11 mouse cellular contexts compared by ENCODE assay signal in the genomic region with DNA sequence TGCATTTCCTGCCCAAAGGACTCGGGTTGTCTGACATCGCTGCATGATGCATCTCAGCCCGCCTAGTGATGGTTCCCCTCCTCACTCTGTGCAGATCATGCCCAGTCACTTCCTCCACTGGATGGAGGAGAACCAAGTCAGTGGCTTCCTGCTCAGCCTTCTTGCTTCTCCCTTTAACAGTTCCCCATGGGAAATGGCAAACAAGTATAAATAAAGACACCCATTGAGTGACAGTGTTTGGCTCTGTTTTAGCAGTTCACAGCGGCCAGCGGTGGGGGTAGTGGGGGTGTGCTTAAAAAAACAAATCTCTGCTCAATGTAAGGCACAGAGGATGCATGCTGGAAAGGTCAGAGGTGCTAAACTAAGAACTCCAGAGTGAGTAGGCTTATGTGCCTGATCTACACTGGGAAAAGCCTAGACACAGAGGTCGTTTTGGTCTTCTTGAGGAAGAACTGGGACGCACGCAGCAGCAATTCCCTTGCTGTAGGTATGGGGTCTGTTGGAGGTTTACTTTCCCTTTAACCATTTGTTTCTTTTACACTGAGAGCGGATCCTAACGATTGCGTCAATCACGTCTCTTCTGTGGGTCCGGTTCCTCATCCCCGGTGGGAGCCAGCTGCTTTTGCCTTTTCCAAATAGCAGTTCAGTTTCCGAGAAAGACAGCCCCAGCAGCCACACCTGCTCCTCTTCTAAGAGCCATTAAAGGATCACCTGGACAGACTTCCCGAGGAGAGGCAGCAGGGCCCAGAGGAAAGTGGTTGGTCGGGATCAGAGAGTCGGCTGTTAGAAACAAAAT. TPM values are rescaled to one million over a fixed set of nuclear protein-coding genes. Genes with fewer than 3 reads are reported as not detected.
DNase-seq lines count a peak whose midpoint lies in the region; ATAC-seq and TF ChIP-seq lines count a peak whose summit lies in the region.
"Had no signal": no experiment of that assay in that cellular context is flagged by ENCODE, and none has a peak within 500 bp of the region (broad histone marks: within the 10 kb centered on the region; RNA-seq: fewer than 3 reads in every experiment).

No protein-coding gene starts in this region.

- no peak for ATAC-seq in kidney, embryonic 14.5 days (ENCODE audit: low FRiP score, low TSS enrichment)
- ATAC-seq: forebrain, embryonic 15.5 days; hindbrain, embryonic 16.5 days had no signal

- no peaks in the 10 kb centered on the region for H3K9me3 ChIP-seq in kidney, embryonic 14.5 days (ENCODE audit: control insufficient read depth, low read length)
- H3K9me3 ChIP-seq: forebrain, embryonic 15.5 days had no signal

- DNase-seq in kidney, postnatal 10 days: peak; percentile 28
- peak; percentile 9 to 22 for DNase-seq in B cell, adult 2 months
- DNase-seq in lung, postnatal 36 days: peak; percentile 38
- DNase-seq in cerebellum, postnatal 36 days: no peak
- DNase-seq in cerebellum, adult 2 months: no peak
- DNase-seq: right cerebral cortex, adult 18-20 months had no signal

- no peak for TF ChIP-seq CTCF in bone marrow macrophage, adult 2 months (IDR thresholded peaks at IDR 0.05; ENCODE audit: low read depth, low read length)
- TF ChIP-seq CTCF in cerebellum, adult 2 months (IDR thresholded peaks at IDR 0.05; ENCODE audit: borderline replicate concordance, insufficient read depth, low read depth, low read length): no peak

- H3K27me3 ChIP-seq in kidney, embryonic 14.5 days (ENCODE audit: control insufficient read depth, insufficient read depth, low read length): no peaks in the 10 kb centered on the region
- no peaks in the 10 kb centered on the region; the same call in 1 of the 2 replicates for H3K27me3 ChIP-seq in cerebellum, adult 2 months (ENCODE audit: control insufficient read depth, insufficient read depth, low read length)

- no peak overlapping the region for H3K27ac ChIP-seq in kidney, embryonic 14.5 days (ENCODE audit: low read depth, low read length)
- peak overlapping the region; percentile 86 for H3K27ac ChIP-seq in bone marrow macrophage, adult 2 months (ENCODE audit: insufficient read depth, low read depth, low read length)
- no peak overlapping the region for H3K27ac ChIP-seq in cerebellum, adult 2 months (ENCODE audit: insufficient read depth, low read length)
- H3K27ac ChIP-seq: forebrain, embryonic 15.5 days had no signal

- no peak for TF ChIP-seq POLR2A in bone marrow macrophage, adult 2 months (IDR thresholded peaks at IDR 0.05; ENCODE audit: borderline replicate concordance, low read depth, low read length)
- no peak for TF ChIP-seq POLR2A in cerebellum, adult 2 months (IDR thresholded peaks at IDR 0.05; ENCODE audit: borderline replicate concordance, insufficient read depth, low read length)

- H3K4me1 ChIP-seq in kidney, embryonic 14.5 days (ENCODE audit: control insufficient read depth, insufficient read depth, low read length): peaks cover 27% of the 10 kb centered on the region
- H3K4me1 ChIP-seq in bone marrow macrophage, adult 2 months (ENCODE audit: control insufficient read depth, insufficient read depth, low read length): peaks cover 35% of the 10 kb centered on the region
- no peaks in the 10 kb centered on the region; the same call in 1 of the 2 replicates for H3K4me1 ChIP-seq in cerebellum, adult 2 months (ENCODE audit: control insufficient read depth, insufficient read depth, low read length)

- H3K4me3 ChIP-seq in kidney, embryonic 14.5 days (ENCODE audit: low read length): no peak overlapping the region
- H3K4me3 ChIP-seq in bone marrow macrophage, adult 2 months (ENCODE audit: insufficient read depth, low read length): peak overlapping the region; percentile 50
- H3K4me3 ChIP-seq in cerebellum, adult 2 months (replicated peaks; ENCODE audit: insufficient read depth, low read depth, low read length): no peak overlapping the region
- H3K4me3 ChIP-seq: forebrain, embryonic 15.5 days; megakaryocyte, embryonic 14.5 days had no signal

- 41% methylated on average over 18 of the region's 18 CpGs for whole genome bisulfite sequencing in kidney, embryonic 14.5 days
- 56% methylated on average over 18 of the region's 18 CpGs for WGBS in cerebellum, adult 2 months

- peaks cover 12% of the 10 kb centered on the region for H3K36me3 ChIP-seq in kidney, embryonic 14.5 days (ENCODE audit: control insufficient read depth, insufficient read depth, low read length)
- H3K36me3 ChIP-seq: forebrain, embryonic 15.5 days had no signal

- no peak overlapping the region for H3K9ac ChIP-seq in kidney, embryonic 14.5 days (ENCODE audit: low read depth, low read length)
- H3K9ac ChIP-seq: forebrain, embryonic 15.5 days had no signal

- no peak overlapping the region for H3K4me2 ChIP-seq in kidney, embryonic 14.5 days (replicated peaks; ENCODE audit: low read depth, low read length)
- H3K4me2 ChIP-seq: forebrain, embryonic 15.5 days had no signal

RNA-seq across cellular contexts. Expression of gene Lpcat2, which starts 1.8 kb away (rescaled TPM):
- 4.0 and 7.0 TPM in 2 replicates for polyA plus RNA-seq in kidney, embryonic 14.5 days (2014; fragmentation: Nextera tagmentation; extraction: Ambion mirVana)
- 130 TPM in 2 replicates for polyA plus RNA-seq in bone marrow macrophage, adult 2 months (2012; ENCODE audit: insufficient read depth, insufficient read length, missing spikeins)
- polyA plus RNA-seq in cerebellum, adult 2 months (2012; rRNA removed): 8.4 and 10.6 TPM in 2 replicates

RNA-seq across cellular contexts. Expression of gene Mmp2, which starts 26.3 kb away (rescaled TPM):
- polyA plus RNA-seq in kidney, embryonic 14.5 days (2014; fragmentation: Nextera tagmentation; extraction: Ambion mirVana): 131 and 162 TPM in 2 replicates
- 0.75 and 2.5 TPM in 2 replicates for polyA plus RNA-seq in bone marrow macrophage, adult 2 months (2012; ENCODE audit: insufficient read depth, insufficient read length, missing spikeins)
- 2.8 TPM in 2 replicates for polyA plus RNA-seq in cerebellum, adult 2 months (2012; rRNA removed)

RNA-seq across cellular contexts. Expression of gene Capns2, which starts 47.8 kb away (rescaled TPM):
- polyA plus RNA-seq in kidney, embryonic 14.5 days (2014; fragmentation: Nextera tagmentation; extraction: Ambion mirVana): 0.20 and 0.72 TPM in 2 replicates
- 2.8 and 4.9 TPM in 2 replicates for polyA plus RNA-seq in bone marrow macrophage, adult 2 months (2012; ENCODE audit: insufficient read depth, insufficient read length, missing spikeins)
- 0.39 and 0.46 TPM in 2 replicates for polyA plus RNA-seq in cerebellum, adult 2 months (2012; rRNA removed)

Comparison
In these comparisons a context has a peak if more than half of its experiments do, and no peak if none do; other contexts are left out.
1. DNase-seq: peak in kidney, postnatal 10 days (single experiment), B cell, adult 2 months (2 of 2) and lung, postnatal 36 days (single experiment); none in cerebellum, postnatal 36 days (0 of 2) and cerebellum, adult 2 months (0 of 2).
2. RNA of gene Lpcat2, which starts 1.8 kb away (polyA plus RNA-seq): 130 TPM in bone marrow macrophage, adult 2 months; 8.4 to 10.6 TPM in cerebellum, adult 2 months and 4.0 to 7.0 TPM in kidney, embryonic 14.5 days; every median in the first group is over 10 times any median in the second.
3. RNA of gene Mmp2, which starts 26.3 kb away (polyA plus RNA-seq): 131 to 162 TPM in kidney, embryonic 14.5 days; 2.8 TPM in cerebellum, adult 2 months and 0.75 to 2.5 TPM in bone marrow macrophage, adult 2 months; every median in the first group is over 10 times any median in the second.